Mouse (Mus musculus) embryo, embryonic 9.5 days (tissue): ENCODE measurements around the gene Zzz3.

Experiments used
- DNase-seq: peaks from one replicate; pipeline ENCODE4 v3.0.0-alpha.2; 2017; ENCODE audit errors: extremely low spot score

The Zzz3 gene

DNA sequence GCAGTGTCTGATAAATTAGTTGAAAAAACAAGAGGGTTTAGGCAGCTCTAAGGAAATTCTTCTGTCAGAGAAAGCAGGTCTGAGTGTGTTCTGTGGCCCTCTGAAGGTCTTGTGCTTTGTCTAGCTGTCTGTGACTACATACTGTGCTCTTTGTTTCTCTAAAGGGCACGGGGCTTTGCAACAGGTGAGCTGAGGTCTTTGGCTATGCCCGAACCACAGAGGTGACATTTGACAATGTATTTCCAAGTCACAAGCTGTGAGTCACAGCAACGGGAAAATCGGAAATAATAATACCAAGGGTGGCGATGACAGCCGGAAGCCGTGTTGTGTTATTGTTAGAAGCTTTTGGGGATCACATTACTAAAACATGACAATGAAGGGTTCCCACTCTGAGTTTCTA is 101.8 kb downstream of the Zzz3 start:
- DNase-seq = no peak

DNA sequence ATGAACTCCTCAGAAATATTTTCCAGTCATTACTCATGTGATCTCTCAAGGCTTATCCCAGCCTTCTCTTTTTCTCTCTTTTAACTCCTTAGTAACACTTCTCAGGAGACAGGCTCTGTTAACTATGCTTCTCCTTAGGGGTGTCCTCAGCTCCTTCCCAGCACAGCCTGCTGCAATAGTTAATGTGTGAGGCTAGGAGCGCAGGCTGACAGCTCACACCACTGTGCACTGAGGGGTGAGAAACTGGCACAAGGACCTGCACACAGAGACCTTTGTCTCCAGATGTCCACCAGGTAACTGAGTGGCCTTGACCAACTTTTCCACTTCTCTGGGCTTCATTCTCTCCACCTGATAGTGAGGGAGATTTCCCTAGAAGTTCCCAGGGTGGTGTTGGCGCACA is 102.6 kb downstream of the Zzz3 start:
- DNase-seq = no peak

DNA sequence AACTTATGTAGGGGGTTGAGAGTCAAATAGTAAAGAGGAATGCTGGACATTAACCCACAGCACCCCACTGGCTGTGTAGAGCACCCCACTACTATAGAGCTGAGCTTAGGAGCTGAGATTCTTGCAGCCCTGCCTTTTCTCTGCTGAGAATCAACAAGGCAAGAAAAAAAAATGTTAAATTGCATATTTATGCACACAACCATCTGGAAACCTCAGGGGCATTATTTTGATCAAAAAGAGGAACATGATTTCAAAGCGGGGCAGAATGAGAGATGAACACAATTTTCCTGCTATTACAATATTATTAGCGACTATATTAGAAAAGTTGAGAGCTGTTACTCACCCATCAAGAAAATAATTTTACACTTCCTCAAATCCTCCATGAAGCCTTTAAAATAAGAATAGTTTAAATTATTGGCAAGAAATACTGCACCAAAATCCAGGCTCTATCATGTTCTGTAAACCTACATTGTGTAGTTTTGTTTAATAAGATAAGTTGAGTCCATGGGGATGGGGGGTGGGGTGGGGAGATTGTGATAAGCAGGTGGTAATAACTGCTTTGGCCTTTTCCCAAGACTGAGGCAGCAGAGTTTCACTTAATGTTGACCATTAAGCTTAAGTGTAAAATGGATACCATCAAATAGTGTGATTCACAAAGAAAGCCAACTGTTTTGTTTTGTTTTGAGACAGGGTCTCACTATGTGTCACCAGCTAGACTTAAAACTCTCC is 103.9 kb downstream of the Zzz3 start:
- DNase-seq = no peak

- DNase-seq = no peak
These were observed 112.6 kb downstream of the Zzz3 start for GRCm38 (mm10) chr3:152507900-152508299.

DNA sequence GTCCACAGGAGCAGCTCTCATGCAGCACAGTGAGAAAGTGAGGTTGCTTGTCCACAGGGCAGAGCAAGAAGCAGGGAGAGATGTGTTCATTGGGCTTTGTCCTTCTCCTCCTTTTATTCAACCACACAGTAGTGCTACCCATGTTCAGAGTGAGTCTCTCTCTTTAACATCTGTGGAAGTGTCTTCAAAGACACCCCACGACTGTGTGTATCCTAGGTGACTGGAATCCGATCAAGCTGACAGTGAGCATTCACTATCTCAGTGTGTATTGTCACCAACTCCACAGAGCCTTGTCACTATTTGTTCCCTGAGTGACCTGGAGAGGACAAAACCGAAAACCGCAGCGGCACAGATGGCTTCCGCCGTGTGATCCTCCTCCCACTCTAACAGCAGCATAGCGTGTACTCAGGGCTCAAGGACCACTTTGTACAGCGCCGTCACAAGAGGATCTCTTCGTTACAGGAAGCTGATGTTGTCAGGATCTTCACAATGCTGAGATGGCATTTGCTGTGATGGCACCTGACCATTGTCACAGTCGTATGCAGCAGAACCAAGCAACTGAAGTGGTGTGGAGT is 113.2 kb downstream of the Zzz3 start:
- DNase-seq = no peak

GRCm38 (mm10) chr3:152509268-152509667 is 114.0 kb downstream of the Zzz3 start:
- DNase-seq = no peak
